Mouse (Mus musculus) E14TG2a.4 (cell line): ENCODE measurements around the gene Gabbr2.

Source experiments
- CTCF ChIP-seq: conservative IDR thresholded peaks from 2 replicates; pipeline ENCODE4 v1.5.1; 2014; ENCODE audit warnings: low read length
- NANOG ChIP-seq: IDR thresholded peaks from 2 replicates; pipeline ENCODE4 v1.6.1; 2014; ENCODE audit warnings: borderline replicate concordance, low read length, mixed read lengths
- POU5F1 ChIP-seq: IDR thresholded peaks from 2 replicates; pipeline ENCODE4 v1.6.1; 2014; ENCODE audit warnings: low read length, borderline replicate concordance

- TF ChIP-seq CTCF (no peak), NANOG (no peak), POU5F1 (no peak)
Observed at GRCm38 (mm10) chr4:46883047-46883446, 108.6 kb downstream of the Gabbr2 start.
